Mouse (Mus musculus) liver, adult 2 months (tissue): ENCODE data around the gene Slc12a8.

ENCODE experiments used
- CTCF ChIP-seq: fragments of 200-500 bp; IDR thresholded peaks from 2 replicates; pipeline ENCODE4 v1.5.1; 2011; ENCODE audit warnings: low read depth, low read length, control low read depth
- POLR2A ChIP-seq: fragments of 200-500 bp; IDR thresholded peaks from 2 replicates; pipeline ENCODE4 v1.6.1; 2011; ENCODE audit warnings: low read length, control low read depth; ENCODE audit not compliant: insufficient read depth; ENCODE audit errors: extremely low read depth

- TF ChIP-seq POLR2A (no peak), CTCF (no peak)
Measured at GRCm38 (mm10) chr16:33544346-33544745, 27.2 kb downstream of the Slc12a8 start.
